Comparison of ENCODE assay signal across 8 mouse cellular contexts in genomic region chr11:88067191-88067585, GRCm38 (mm10). TPM values are rescaled to one million over a fixed set of nuclear protein-coding genes. Genes with fewer than 3 reads are reported as not detected.
A peak's percentile ranks its signal among the peaks of the same experiment; 100 is the strongest.
DNase-seq lines count a peak whose midpoint lies in the region; TF ChIP-seq lines count a peak whose summit lies in the region.

No protein-coding gene starts in this region.

- no peaks in the 10 kb centered on the region for H3K27me3 ChIP-seq in cerebellum, adult 2 months (ENCODE audit: control insufficient read depth, insufficient read depth, low read length)
- no peaks in the 10 kb centered on the region for H3K27me3 ChIP-seq in myocyte (ENCODE audit: control insufficient read depth, insufficient read depth, insufficient read length)

- H3K4me1 ChIP-seq in cerebellum, adult 2 months (ENCODE audit: control insufficient read depth, insufficient read depth, low read length) = peaks cover 4% of the 10 kb centered on the region; the same call in 1 of the 2 replicates

- no peak for TF ChIP-seq POLR2A in cerebellum, adult 2 months (IDR thresholded peaks at IDR 0.05; ENCODE audit: borderline replicate concordance, insufficient read depth, low read length)
- no peak for TF ChIP-seq POLR2A in myocyte (IDR thresholded peaks at IDR 0.05; ENCODE audit: insufficient read length, low read depth)

- peaks cover 38% of the 10 kb centered on the region for H3K79me2 ChIP-seq in myocyte (ENCODE audit: control insufficient read depth, insufficient read depth)

- peak overlapping the region; percentile 44 for H3ac ChIP-seq in myocyte (ENCODE audit: control insufficient read depth, insufficient read length)

- peak overlapping the region; percentile 91 for H3K4me2 ChIP-seq in myocyte (ENCODE audit: low read depth)

- under 1% methylated on average over 8 of the region's 8 CpGs for WGBS in cerebellum, adult 2 months

- DNase-seq in cerebellum, adult 2 months = peak in 1 of 2 experiments; percentile 36
- no peak for DNase-seq in cerebellum, adult 11-12 months
- DNase-seq in thymus, postnatal 0 days (ENCODE audit: low spot score) = peak; percentile 19
- DNase-seq in thymus, postnatal 10 days (ENCODE audit: low spot score in 2 of 2) = no peak
- DNase-seq in kidney, postnatal 4 days = peak; percentile 41 to 62
- DNase-seq in spleen, postnatal 14 days (ENCODE audit: low spot score in 2 of 2) = no peak
- no peak for DNase-seq in cerebellum, adult 11 months

- H3K27ac ChIP-seq in cerebellum, adult 2 months (ENCODE audit: insufficient read depth, low read length) = peak overlapping the region; percentile 100

- no peaks in the 10 kb centered on the region for H3K36me3 ChIP-seq in myocyte (ENCODE audit: control insufficient read depth, insufficient read depth)

- peak overlapping the region; percentile 100 for H3K4me3 ChIP-seq in cerebellum, adult 2 months (replicated peaks; ENCODE audit: insufficient read depth, low read depth, low read length)
- H3K4me3 ChIP-seq in myocyte = peak overlapping the region; percentile 85

- no peak for TF ChIP-seq CTCF in cerebellum, adult 2 months (IDR thresholded peaks at IDR 0.05; ENCODE audit: borderline replicate concordance, insufficient read depth, low read depth, low read length)

TF ChIP-seq in myocyte, 11 proteins besides CTCF, POLR2A, EP300 and RAD21:
- no peak for TF ChIP-seq TCF12 (IDR thresholded peaks at IDR 0.05; ENCODE audit: insufficient read depth, poor library complexity, severe bottlenecking)
- no peak for TF ChIP-seq REST (IDR thresholded peaks at IDR 0.05; ENCODE audit: insufficient read depth, insufficient read length)
- no peak for TF ChIP-seq TCF3 (IDR thresholded peaks at IDR 0.05; ENCODE audit: insufficient read length, low read depth)
- TF ChIP-seq E2F4 (IDR thresholded peaks at IDR 0.05; ENCODE audit: insufficient read depth) = no peak
- TF ChIP-seq SRF (IDR thresholded peaks at IDR 0.05; ENCODE audit: control insufficient read depth, insufficient read length, low read depth) = no peak
- TF ChIP-seq USF1 (IDR thresholded peaks at IDR 0.05; ENCODE audit: low read depth) = no peak
- no peak for TF ChIP-seq CEBPB (IDR thresholded peaks at IDR 0.05; ENCODE audit: insufficient read depth, poor library complexity, severe bottlenecking)

RNA-seq across cellular contexts. Expression of gene Vezf1, which starts 0.9 kb away (rescaled TPM):
- 29.6 and 30.2 TPM in 2 replicates for polyA plus RNA-seq in cerebellum, adult 2 months (2012; rRNA removed)
- 32.8 and 33.1 TPM in 2 replicates for polyA plus RNA-seq in thymus, postnatal 0 days (2015; fragmentation: Nextera tagmentation; extraction: Ambion mirVana)
- polyA plus RNA-seq in myocyte (2012; fragmentation: generic; extraction: Trizol) = 17.7 TPM

RNA-seq across cellular contexts. Expression of gene Srsf1, which starts 20.0 kb away (rescaled TPM):
- polyA plus RNA-seq in cerebellum, adult 2 months (2012; rRNA removed) = 350 and 367 TPM in 2 replicates
- 308 and 311 TPM in 2 replicates for polyA plus RNA-seq in thymus, postnatal 0 days (2015; fragmentation: Nextera tagmentation; extraction: Ambion mirVana)
- 69.9 TPM for polyA plus RNA-seq in myocyte (2012; fragmentation: generic; extraction: Trizol)

RNA-seq across cellular contexts. Expression of gene Cuedc1, which starts 30.7 kb away (rescaled TPM):
- polyA plus RNA-seq in cerebellum, adult 2 months (2012; rRNA removed) = 41.6 and 42.0 TPM in 2 replicates
- polyA plus RNA-seq in thymus, postnatal 0 days (2015; fragmentation: Nextera tagmentation; extraction: Ambion mirVana) = 10.7 and 11.4 TPM in 2 replicates
- polyA plus RNA-seq in myocyte (2012; fragmentation: generic; extraction: Trizol) = 40.8 TPM

Comparison
In these comparisons a context has a peak if more than half of its experiments do, and no peak if none do; other contexts are left out.
1. DNase-seq: peak in thymus, postnatal 0 days (single experiment) and kidney, postnatal 4 days (2 of 2); none in cerebellum, adult 11-12 months (single experiment), thymus, postnatal 10 days (0 of 2), spleen, postnatal 14 days (0 of 2) and cerebellum, adult 11 months (single experiment).